Mouse (Mus musculus): ENCODE measurements around the gene Bnc2. TPM values are rescaled to one million over a fixed set of nuclear protein-coding genes. Genes with fewer than 3 reads are reported as not detected.

The Bnc2 gene
- polyA plus RNA-seq, 1 experiment: not detected

DNA sequence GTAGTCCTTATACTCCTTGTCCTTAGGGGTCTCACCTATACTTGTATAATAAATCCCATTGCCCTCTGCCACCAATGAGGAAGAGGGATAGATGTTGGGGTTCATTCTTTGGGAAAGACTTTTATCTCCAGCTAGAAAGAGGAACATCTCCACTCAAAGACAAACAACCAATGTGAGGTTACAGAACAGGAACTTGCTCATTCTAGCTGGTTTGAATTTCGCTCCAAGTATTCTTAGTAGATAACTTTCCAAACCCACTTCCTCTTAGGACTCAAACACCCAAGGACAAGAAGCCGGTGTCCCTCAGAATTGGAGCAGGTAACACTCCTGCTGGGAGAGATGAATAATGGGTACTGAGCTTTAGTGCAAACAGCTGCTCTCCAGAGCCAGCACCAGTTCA is 315.1 kb downstream of the Bnc2 start:
- no peaks in the 10 kb centered on the region for H3K9me3 ChIP-seq (ENCODE audit: control insufficient read depth, low read length)
- H3K4me3 ChIP-seq (replicated peaks): no peak overlapping the region
- no peaks in the 10 kb centered on the region for H3K36me3 ChIP-seq (ENCODE audit: control insufficient read depth)
- no peaks in the 10 kb centered on the region for H3K27me3 ChIP-seq (ENCODE audit: control insufficient read depth)
- no peak for TF ChIP-seq GATA1 (IDR thresholded peaks at IDR 0.05; ENCODE audit: low read length)
- TF ChIP-seq TAL1 (IDR thresholded peaks at IDR 0.05; ENCODE audit: low read length): no peak
- H3K4me1 ChIP-seq (ENCODE audit: control insufficient read depth): no peaks in the 10 kb centered on the region

DNA sequence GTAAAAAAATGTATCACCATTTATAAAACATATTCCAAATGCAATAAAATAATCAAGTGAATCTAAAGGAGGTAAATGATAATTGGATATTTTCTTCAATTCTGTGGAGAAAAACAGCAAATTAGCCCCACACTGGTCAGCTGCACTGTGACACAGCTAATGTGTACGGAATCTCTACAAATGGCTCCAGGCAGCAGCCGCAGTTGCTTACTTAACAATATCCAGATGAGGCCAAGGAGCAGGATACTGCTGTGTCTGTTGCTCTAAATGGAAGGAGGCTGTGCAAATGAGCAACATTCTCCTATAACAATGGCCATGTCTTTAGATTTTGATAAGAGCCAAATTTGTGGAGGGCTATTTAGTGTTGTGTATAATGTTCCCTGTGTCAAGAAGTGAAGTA is 316.9 kb downstream of the Bnc2 start:
- no peak for TF ChIP-seq GATA1 (IDR thresholded peaks at IDR 0.05; ENCODE audit: low read length)
- H3K4me3 ChIP-seq (replicated peaks): no peak overlapping the region
- no peaks in the 10 kb centered on the region for H3K27me3 ChIP-seq (ENCODE audit: control insufficient read depth)
- no peaks in the 10 kb centered on the region for H3K36me3 ChIP-seq (ENCODE audit: control insufficient read depth)
- H3K4me1 ChIP-seq (ENCODE audit: control insufficient read depth): no peaks in the 10 kb centered on the region
- no peaks in the 10 kb centered on the region for H3K9me3 ChIP-seq (ENCODE audit: control insufficient read depth, low read length)

- no peak for TF ChIP-seq TAL1 (IDR thresholded peaks at IDR 0.05; ENCODE audit: low read length)
- no peak for TF ChIP-seq GATA1 (IDR thresholded peaks at IDR 0.05; ENCODE audit: low read length)
- Histone ChIP-seq H3K4me1 (ENCODE audit: control insufficient read depth) (no peaks in the 10 kb centered on the region), H3K9me3 (ENCODE audit: control insufficient read depth, low read length) (no peaks in the 10 kb centered on the region), H3K4me3 (replicated peaks) (no peak overlapping the region), H3K27me3 (ENCODE audit: control insufficient read depth) (no peaks in the 10 kb centered on the region), H3K36me3 (ENCODE audit: control insufficient read depth) (no peaks in the 10 kb centered on the region)
Measured at GRCm38 (mm10) chr4:84357382-84357781, 317.7 kb downstream of the Bnc2 start.

DNA sequence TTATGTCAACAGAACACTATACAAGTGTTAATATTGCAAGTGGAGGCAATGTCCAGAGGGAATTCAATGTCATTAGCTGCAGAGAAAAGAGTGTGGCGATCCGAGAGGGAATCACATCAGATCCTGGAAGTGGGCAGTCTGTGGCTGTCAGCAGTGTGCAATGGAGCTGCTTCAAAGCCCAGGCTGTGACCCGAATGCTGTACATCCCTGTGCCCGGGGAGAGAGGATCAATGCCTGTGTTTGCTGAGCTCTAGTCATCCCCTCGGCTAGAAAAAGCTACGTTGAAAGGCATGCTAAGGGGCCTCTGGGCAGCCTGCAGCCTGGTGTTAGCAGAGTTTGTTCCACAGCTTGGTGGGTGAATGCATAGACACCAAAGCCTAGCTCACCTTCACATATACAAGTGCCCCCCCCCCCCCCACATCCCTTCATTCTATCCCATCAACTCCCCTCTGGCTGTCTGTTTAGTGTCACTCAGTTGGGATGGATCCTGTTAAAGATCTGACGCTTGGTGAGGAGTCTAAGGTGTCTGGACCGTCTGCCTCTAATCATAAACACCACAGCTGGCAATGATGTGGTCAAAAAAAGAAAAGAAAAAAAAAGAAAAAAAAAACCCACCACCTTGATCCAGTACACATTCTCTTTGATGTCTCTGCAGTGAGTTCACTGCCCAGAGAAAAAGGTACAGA is 318.5 kb downstream of the Bnc2 start:
- no peaks in the 10 kb centered on the region for H3K27me3 ChIP-seq (ENCODE audit: control insufficient read depth)
- H3K4me1 ChIP-seq (ENCODE audit: control insufficient read depth): no peaks in the 10 kb centered on the region
- no peak overlapping the region for H3K4me3 ChIP-seq (replicated peaks)
- H3K36me3 ChIP-seq (ENCODE audit: control insufficient read depth): no peaks in the 10 kb centered on the region
- TF ChIP-seq GATA1 (IDR thresholded peaks at IDR 0.05; ENCODE audit: low read length) (no peak), TAL1 (IDR thresholded peaks at IDR 0.05; ENCODE audit: low read length) (no peak)
- no peaks in the 10 kb centered on the region for H3K9me3 ChIP-seq (ENCODE audit: control insufficient read depth, low read length)

- TF ChIP-seq TAL1 (IDR thresholded peaks at IDR 0.05; ENCODE audit: low read length) (no peak), GATA1 (IDR thresholded peaks at IDR 0.05; ENCODE audit: low read length) (no peak)
- Histone ChIP-seq H3K9me3 (ENCODE audit: control insufficient read depth, low read length) (no peaks in the 10 kb centered on the region), H3K4me3 (replicated peaks) (no peak overlapping the region), H3K36me3 (ENCODE audit: control insufficient read depth) (no peaks in the 10 kb centered on the region), H3K4me1 (ENCODE audit: control insufficient read depth) (no peaks in the 10 kb centered on the region), H3K27me3 (ENCODE audit: control insufficient read depth) (no peaks in the 10 kb centered on the region)
Measured at GRCm38 (mm10) chr4:84352656-84353055, 322.4 kb downstream of the Bnc2 start.

DNA sequence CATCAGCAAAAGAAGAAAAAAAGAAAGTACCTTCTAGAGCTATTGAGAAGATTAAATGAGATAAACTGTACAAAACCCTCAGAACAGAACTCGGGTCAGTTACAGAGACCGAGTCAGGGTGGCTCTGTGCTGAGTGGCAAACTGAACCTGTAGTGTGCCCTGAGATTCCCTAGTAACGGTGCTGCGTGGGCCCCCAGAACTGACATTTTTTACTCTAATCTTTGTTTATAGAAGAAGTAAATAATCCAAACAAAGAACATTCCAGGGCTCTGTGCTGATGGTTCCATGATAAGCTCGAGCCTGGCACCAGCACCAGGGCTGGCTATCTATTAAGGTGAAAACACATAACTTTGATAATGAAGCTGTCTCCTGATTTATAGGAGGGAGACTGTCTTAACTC is 325.5 kb downstream of the Bnc2 start:
- H3K27me3 ChIP-seq (ENCODE audit: control insufficient read depth): no peaks in the 10 kb centered on the region
- no peaks in the 10 kb centered on the region for H3K4me1 ChIP-seq (ENCODE audit: control insufficient read depth)
- H3K9me3 ChIP-seq (ENCODE audit: control insufficient read depth, low read length): no peaks in the 10 kb centered on the region
- TF ChIP-seq TAL1 (IDR thresholded peaks at IDR 0.05; ENCODE audit: low read length) (no peak), GATA1 (IDR thresholded peaks at IDR 0.05; ENCODE audit: low read length) (no peak)
- H3K4me3 ChIP-seq (replicated peaks): no peak overlapping the region
- no peaks in the 10 kb centered on the region for H3K36me3 ChIP-seq (ENCODE audit: control insufficient read depth)

DNA sequence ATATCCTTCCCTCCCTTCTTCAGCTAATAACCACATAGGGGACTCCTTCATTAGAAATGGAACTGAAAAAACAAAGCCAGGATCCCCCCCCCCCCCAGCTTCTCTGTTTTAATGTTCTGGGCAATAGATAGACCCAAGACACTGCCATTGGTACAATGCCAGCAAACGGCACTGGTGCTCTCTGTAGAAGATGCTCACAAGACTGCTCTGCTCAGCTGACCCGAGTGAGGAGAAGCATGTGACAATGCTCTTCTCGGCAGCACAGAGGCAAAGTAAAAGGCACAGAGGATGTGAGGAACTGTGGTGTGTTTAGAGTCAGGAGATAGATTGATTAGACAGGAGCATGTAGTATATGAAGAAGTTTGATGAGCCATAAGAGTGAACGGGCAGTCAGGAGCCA is 335.9 kb downstream of the Bnc2 start:
- H3K9me3 ChIP-seq (ENCODE audit: control insufficient read depth, low read length): no peaks in the 10 kb centered on the region

DNA sequence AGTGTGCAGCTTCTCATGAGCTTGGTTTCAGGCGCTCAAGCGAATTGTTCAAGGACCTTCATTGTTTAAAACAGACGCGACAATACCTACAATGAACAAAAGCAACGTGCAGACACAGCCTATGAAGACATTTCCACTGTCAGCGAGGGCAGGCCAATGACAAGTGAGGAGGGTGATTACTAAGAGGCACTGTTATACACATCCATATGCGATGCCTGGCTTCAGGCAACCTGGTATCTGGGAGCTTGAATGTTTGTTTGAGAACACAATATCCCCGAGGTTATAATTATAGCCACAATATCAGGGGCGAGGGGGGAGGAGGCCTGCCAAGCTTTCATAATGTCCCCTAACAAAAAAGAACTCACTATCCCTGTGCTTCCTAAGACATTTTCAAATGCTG is 343.1 kb downstream of the Bnc2 start:
- TF ChIP-seq GATA1 (IDR thresholded peaks at IDR 0.05; ENCODE audit: low read length) (no peak), TAL1 (IDR thresholded peaks at IDR 0.05; ENCODE audit: low read length) (no peak)
- Histone ChIP-seq H3K4me1 (ENCODE audit: control insufficient read depth) (no peaks in the 10 kb centered on the region), H3K9me3 (ENCODE audit: control insufficient read depth, low read length) (no peaks in the 10 kb centered on the region)

More for the DNA sequence above, 335.9 kb downstream of the Bnc2 start:
- no peaks in the 10 kb centered on the region for H3K4me1 ChIP-seq (ENCODE audit: control insufficient read depth)
- no peak overlapping the region for H3K4me3 ChIP-seq (replicated peaks)
- no peak for TF ChIP-seq GATA1 (IDR thresholded peaks at IDR 0.05; ENCODE audit: low read length)
- H3K27me3 ChIP-seq (ENCODE audit: control insufficient read depth): no peaks in the 10 kb centered on the region
- no peaks in the 10 kb centered on the region for H3K36me3 ChIP-seq (ENCODE audit: control insufficient read depth)

DNA sequence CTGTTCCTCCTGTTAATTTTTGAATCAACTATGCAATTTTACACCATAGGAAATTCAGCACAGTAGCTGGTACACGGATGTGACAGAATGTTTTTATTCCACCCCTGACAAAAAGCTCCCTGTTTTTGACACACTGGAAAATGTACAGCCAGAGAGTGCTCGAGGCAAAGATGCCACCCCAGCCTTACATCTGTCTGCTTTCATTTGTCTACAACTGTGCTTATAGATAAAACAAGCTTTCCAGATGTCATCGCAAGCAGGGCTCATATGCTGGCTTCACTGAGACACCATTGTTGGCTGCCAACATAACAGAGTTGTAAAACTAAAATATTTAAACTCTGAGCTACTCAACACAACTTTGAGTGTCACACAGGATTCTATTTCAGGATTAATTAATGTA is 343.6 kb downstream of the Bnc2 start:
- no peaks in the 10 kb centered on the region for H3K9me3 ChIP-seq (ENCODE audit: control insufficient read depth, low read length)
- TF ChIP-seq GATA1 (IDR thresholded peaks at IDR 0.05; ENCODE audit: low read length) (no peak), TAL1 (IDR thresholded peaks at IDR 0.05; ENCODE audit: low read length) (no peak)
- no peak overlapping the region for H3K4me3 ChIP-seq (replicated peaks)

More for the DNA sequence above, 343.1 kb downstream of the Bnc2 start:
- H3K27me3 ChIP-seq (ENCODE audit: control insufficient read depth): no peaks in the 10 kb centered on the region
- no peaks in the 10 kb centered on the region for H3K36me3 ChIP-seq (ENCODE audit: control insufficient read depth)
- no peak overlapping the region for H3K4me3 ChIP-seq (replicated peaks)

DNA sequence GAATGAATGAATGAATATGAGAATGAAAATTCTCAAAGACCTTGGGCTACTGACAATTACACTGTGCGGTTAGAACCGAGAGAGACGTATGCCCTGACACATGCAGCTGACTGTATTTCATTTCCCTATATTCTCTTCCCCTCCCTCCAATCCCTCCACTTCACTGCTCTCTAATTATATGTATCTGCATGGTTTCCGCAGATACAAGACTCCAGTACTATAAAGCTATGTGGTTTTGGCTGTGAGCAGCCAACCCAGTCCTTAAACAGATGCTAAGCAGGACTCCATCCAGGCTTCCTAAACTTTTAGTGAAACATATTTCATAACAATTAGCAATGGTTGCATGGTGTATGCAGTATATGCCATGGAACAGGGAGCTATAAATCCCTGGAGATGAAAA is 344.6 kb downstream of the Bnc2 start:
- no peaks in the 10 kb centered on the region for H3K9me3 ChIP-seq (ENCODE audit: control insufficient read depth, low read length)
- no peaks in the 10 kb centered on the region for H3K4me1 ChIP-seq (ENCODE audit: control insufficient read depth)
- H3K36me3 ChIP-seq (ENCODE audit: control insufficient read depth): no peaks in the 10 kb centered on the region
- no peaks in the 10 kb centered on the region for H3K27me3 ChIP-seq (ENCODE audit: control insufficient read depth)
- no peak overlapping the region for H3K4me3 ChIP-seq (replicated peaks)
- TF ChIP-seq GATA1 (IDR thresholded peaks at IDR 0.05; ENCODE audit: low read length) (no peak), TAL1 (IDR thresholded peaks at IDR 0.05; ENCODE audit: low read length) (no peak)

More for the DNA sequence above, 343.6 kb downstream of the Bnc2 start:
- Histone ChIP-seq H3K4me1 (ENCODE audit: control insufficient read depth) (no peaks in the 10 kb centered on the region), H3K27me3 (ENCODE audit: control insufficient read depth) (no peaks in the 10 kb centered on the region), H3K36me3 (ENCODE audit: control insufficient read depth) (no peaks in the 10 kb centered on the region)

All from erythroblast, embryonic 14.5 days (primary cell).